Mouse (Mus musculus): ENCODE measurements around the gene Olfr718-ps1. TPM values are rescaled to one million over a fixed set of nuclear protein-coding genes. Genes with fewer than 3 reads are reported as not detected.

Gene Olfr718-ps1
- total and polyA plus RNA-seq, 2 experiments from 2014 or later = not detected

DNA sequence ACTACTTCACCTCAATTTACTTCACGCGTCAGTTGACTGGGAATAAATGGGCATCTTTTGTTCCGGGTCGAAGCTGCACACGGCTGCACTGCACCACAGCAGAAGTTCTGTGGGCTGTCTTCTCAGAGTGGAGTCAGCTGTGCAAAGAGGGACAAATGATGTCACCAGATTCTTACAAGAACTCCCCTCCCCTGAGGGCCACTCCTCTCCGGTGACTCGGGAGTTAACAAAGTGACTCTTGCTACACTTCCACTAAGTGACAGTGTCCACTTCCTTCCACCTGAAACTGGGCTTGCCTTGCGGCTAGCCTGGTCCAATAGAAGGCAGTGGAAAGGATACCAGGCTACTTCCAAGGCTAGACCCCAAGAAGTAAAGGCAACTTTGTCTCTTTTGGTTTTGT lies 25.3 kb downstream of the Olfr718-ps1 start:
- ATAC-seq = no peak
- Histone ChIP-seq H3K4me1 (ENCODE audit: insufficient read depth, low read length) (no peaks in the 10 kb centered on the region), H3K4me2 (ENCODE audit: low read depth, low read length) (no peak overlapping the region), H3K4me3 (ENCODE audit: low read length) (no peak overlapping the region), H3K27ac (no peak overlapping the region), H3K9me3 (ENCODE audit: low read length) (no peaks in the 10 kb centered on the region), H3K9ac (replicated peaks; ENCODE audit: low read length) (no peak overlapping the region), H3K27me3 (ENCODE audit: insufficient read depth, low read length) (no peaks in the 10 kb centered on the region), H3K36me3 (ENCODE audit: insufficient read depth, low read length) (no peaks in the 10 kb centered on the region)
- no peak for DNase-seq (ENCODE audit: low spot score)
- TF ChIP-seq CTCF (IDR thresholded peaks at IDR 0.05; ENCODE audit: low read depth) = no peak
- 80% methylated on average over 8 of the region's 8 CpGs for WGBS

DNA sequence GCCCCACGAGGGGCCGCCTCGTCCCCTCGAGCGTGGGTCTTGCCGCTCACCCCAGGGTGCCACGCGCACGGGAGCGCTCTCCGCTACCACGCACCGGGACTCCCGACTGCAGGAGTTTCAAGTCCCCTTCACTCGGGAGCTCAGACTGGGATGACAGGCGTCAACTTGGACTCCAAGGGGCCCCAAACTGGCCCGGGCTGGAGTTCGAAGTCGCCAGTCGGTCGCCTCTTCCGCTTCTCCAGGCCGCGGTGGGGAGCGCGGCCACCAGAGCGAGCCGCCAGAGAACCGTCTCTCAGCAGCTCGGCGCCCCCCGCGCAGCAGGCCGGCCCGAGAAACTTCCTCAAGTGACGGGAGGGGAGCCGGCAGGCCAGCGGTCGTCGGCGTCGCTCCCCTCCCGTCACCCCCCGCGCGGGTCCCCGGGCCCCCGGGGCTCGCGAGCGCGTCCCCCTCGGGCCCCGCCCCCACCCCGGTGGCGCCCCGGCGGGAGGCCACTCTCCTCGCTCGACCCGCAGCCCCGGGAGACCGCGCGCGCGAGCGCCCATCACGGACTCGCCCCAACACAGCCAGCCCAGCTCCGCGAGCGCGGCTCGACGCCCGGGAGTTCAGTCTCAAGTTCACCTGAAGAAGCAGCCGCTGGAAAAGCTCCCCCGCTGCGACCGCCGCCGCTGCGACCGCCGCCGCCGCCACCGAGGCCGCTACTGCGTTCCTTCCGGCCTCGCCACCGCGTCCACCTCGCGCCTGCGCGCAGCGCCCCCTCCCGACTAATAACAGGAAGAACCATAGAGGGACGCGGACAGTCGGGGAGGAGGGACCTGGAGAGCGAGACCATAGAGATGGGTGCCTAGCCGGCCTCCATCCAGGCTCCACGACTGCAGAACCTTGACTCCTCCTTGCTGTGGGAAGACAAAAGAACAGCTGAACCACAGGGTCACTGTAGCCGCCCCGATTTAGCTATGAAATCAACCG lies 34.8 kb downstream of the Olfr718-ps1 start, which contains the start of gene Rnf216:
Gene Rnf216 (minus strand): TSS at position 714 of the 966 bp plus-strand sequence.
- no peaks in the 10 kb centered on the region for H3K9me3 ChIP-seq (ENCODE audit: low read length)
- peak within 1 kb of the TSS; percentile 92 for H3K4me2 ChIP-seq (ENCODE audit: low read depth, low read length)
- H3K4me3 ChIP-seq (ENCODE audit: low read length) = peak within 1 kb of the TSS; percentile 96
- peak; percentile 80 for TF ChIP-seq CTCF (IDR thresholded peaks at IDR 0.05; ENCODE audit: low read depth)
- H3K4me1 ChIP-seq (ENCODE audit: insufficient read depth, low read length) = peaks cover 7% of the 10 kb centered on the region; the same call in 1 of the 2 replicates
- H3K9ac ChIP-seq (replicated peaks; ENCODE audit: low read length) = peak within 1 kb of the TSS; percentile 82
- DNase-seq (ENCODE audit: low spot score) (peak; percentile 96), ATAC-seq (peak; percentile 99)
- no peaks in the 10 kb centered on the region for H3K36me3 ChIP-seq (ENCODE audit: insufficient read depth, low read length)
- H3K27ac ChIP-seq = peak within 1 kb of the TSS; percentile 81
- H3K27me3 ChIP-seq (ENCODE audit: insufficient read depth, low read length) = no peaks in the 10 kb centered on the region
- 1% methylated on average over 99 of the region's 110 CpGs for WGBS

DNA sequence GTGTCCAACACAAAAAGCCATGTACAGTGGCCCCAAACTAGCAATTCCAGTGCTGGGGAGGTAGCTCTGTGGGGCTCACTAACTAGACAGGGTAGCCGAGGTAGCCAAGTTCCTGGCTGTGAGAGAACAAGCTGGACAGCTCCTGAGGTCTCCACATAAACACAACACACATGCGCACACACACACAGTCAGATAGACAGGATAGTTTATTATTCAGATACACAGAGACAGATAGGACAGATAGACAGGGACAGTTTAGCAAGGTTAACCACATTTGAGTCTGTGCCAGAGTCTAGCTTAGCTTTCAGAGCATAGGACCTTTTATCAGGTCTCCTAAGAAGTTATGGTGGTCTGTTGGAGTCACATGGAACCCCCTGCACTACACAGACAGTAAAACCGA lies 40.5 kb downstream of the Olfr718-ps1 start:
- Histone ChIP-seq H3K4me1 (ENCODE audit: insufficient read depth, low read length) (peaks cover 3% of the 10 kb centered on the region; the same call in 1 of the 2 replicates), H3K4me3 (ENCODE audit: low read length) (no peak overlapping the region), H3K9me3 (ENCODE audit: low read length) (no peaks in the 10 kb centered on the region), H3K27ac (no peak overlapping the region), H3K4me2 (ENCODE audit: low read depth, low read length) (no peak overlapping the region), H3K27me3 (ENCODE audit: insufficient read depth, low read length) (no peaks in the 10 kb centered on the region), H3K9ac (replicated peaks; ENCODE audit: low read length) (no peak overlapping the region), H3K36me3 (ENCODE audit: insufficient read depth, low read length) (no peaks in the 10 kb centered on the region)
- DNase-seq (ENCODE audit: low spot score) = no peak
- 92% methylated on average over 3 of the region's 3 CpGs for WGBS
- no peak for TF ChIP-seq CTCF (IDR thresholded peaks at IDR 0.05; ENCODE audit: low read depth)
- no peak for ATAC-seq

DNA sequence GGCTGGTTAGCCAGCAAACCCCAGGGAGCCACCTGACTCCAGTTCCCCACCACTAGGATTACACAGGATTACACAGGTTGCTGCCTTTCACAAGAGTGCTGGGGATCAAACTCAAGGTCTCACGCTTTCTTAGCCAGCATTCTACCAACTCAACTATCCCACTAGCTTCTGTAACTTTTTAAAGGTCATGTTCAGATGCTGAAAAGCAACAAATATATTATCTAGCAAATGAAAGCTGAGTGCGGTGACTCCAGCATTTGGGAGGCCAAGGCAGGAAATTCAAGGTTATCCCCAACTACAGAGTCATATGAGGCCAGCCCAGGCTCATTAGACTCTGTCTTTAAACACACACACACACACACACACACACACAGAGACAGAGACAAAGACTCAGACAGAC lies 44.1 kb downstream of the Olfr718-ps1 start:
- TF ChIP-seq CTCF (IDR thresholded peaks at IDR 0.05; ENCODE audit: low read depth) = no peak
- WGBS = 88% methylated on average over 2 of the region's 2 CpGs
- no peak for ATAC-seq

DNA sequence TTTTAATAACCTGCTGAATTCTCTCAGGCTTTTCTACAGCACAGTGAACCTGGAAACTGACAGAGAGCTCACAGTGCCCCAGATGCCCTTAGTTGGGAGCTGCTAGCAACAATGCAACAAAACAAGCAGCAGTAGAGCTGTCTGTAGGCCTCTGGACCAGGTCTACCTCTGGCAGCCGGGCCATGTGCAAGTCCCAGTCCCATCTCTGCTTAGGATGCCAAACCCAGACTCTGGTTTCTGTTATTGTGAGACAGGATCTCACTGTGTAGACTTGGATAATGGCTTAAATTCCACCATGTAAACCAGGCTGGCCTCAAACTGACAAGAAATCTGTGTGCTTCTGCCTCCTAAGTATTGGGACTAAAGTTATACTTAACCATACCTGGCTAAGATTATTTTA lies 45.8 kb downstream of the Olfr718-ps1 start:
- TF ChIP-seq CTCF (IDR thresholded peaks at IDR 0.05; ENCODE audit: low read depth) = no peak
- no peaks in the 10 kb centered on the region for H3K36me3 ChIP-seq (ENCODE audit: insufficient read depth, low read length)
- 76% methylated on average over 1 of the region's 1 CpGs for WGBS
- DNase-seq (ENCODE audit: low spot score) (no peak), ATAC-seq (no peak)
- no peak overlapping the region for H3K4me3 ChIP-seq (ENCODE audit: low read length)
- H3K27me3 ChIP-seq (ENCODE audit: insufficient read depth, low read length) = no peaks in the 10 kb centered on the region
- no peak overlapping the region for H3K4me2 ChIP-seq (ENCODE audit: low read depth, low read length)
- H3K4me1 ChIP-seq (ENCODE audit: insufficient read depth, low read length) = no peaks in the 10 kb centered on the region
- no peaks in the 10 kb centered on the region for H3K9me3 ChIP-seq (ENCODE audit: low read length)
- no peak overlapping the region for H3K27ac ChIP-seq
- H3K9ac ChIP-seq (replicated peaks; ENCODE audit: low read length) = no peak overlapping the region

More for the DNA sequence above, 44.1 kb downstream of the Olfr718-ps1 start:
- Histone ChIP-seq H3K4me2 (ENCODE audit: low read depth, low read length) (no peak overlapping the region), H3K4me3 (ENCODE audit: low read length) (no peak overlapping the region), H3K4me1 (ENCODE audit: insufficient read depth, low read length) (no peaks in the 10 kb centered on the region), H3K36me3 (ENCODE audit: insufficient read depth, low read length) (no peaks in the 10 kb centered on the region), H3K9ac (replicated peaks; ENCODE audit: low read length) (no peak overlapping the region), H3K27me3 (ENCODE audit: insufficient read depth, low read length) (no peaks in the 10 kb centered on the region), H3K9me3 (ENCODE audit: low read length) (no peaks in the 10 kb centered on the region), H3K27ac (no peak overlapping the region)
- no peak for DNase-seq (ENCODE audit: low spot score)

DNA sequence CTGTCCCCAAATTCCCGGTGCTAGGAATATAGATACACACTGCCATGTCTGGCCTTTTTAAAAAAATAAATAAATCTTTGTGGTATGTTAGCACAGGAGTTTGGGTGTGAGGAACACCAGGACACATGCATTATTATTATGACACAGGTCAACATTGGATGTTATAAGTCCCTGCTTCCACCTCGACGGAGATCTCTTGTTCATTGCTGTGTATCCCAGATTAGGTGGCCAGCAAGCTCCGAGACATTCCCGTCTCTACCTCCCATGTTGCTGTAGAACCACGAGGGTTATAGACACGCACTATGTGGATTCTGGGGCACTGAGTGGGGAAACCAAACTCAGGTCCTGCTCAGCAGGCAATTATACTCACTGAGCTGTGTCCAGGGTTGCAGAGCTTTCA lies 52.1 kb downstream of the Olfr718-ps1 start:
- WGBS = 91% methylated on average over 7 of the region's 7 CpGs
- TF ChIP-seq CTCF (IDR thresholded peaks at IDR 0.05; ENCODE audit: low read depth) = no peak

DNA sequence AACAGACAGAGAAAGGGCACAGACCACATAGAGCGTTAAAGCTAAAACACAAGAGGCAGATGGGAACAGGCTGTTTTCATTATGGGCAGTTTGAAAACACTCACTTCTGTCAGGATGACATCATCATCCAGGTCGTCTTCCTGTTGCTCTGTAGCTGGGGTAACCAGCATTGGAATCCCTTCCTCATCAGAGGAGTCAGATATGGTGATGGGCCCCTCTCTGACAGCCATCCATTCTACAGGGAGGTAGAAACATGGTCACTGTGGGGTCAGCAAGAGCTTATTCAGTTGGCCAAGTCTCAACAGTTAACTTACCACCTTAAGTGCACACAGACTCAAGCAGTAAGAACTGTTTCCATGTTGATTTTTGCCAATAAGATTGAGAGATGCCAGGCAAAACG lies 54.5 kb downstream of the Olfr718-ps1 start:
- H3K4me2 ChIP-seq (ENCODE audit: low read depth, low read length) = no peak overlapping the region
- ATAC-seq (no peak), DNase-seq (ENCODE audit: low spot score) (no peak)
- no peak overlapping the region for H3K27ac ChIP-seq
- H3K27me3 ChIP-seq (ENCODE audit: insufficient read depth, low read length) = no peaks in the 10 kb centered on the region
- WGBS = 61% methylated on average over 3 of the region's 3 CpGs
- no peak overlapping the region for H3K4me3 ChIP-seq (ENCODE audit: low read length)
- peaks cover 22% of the 10 kb centered on the region; the same call in 1 of the 2 replicates for H3K36me3 ChIP-seq (ENCODE audit: insufficient read depth, low read length)
- no peaks in the 10 kb centered on the region for H3K4me1 ChIP-seq (ENCODE audit: insufficient read depth, low read length)
- no peak overlapping the region for H3K9ac ChIP-seq (replicated peaks; ENCODE audit: low read length)
- TF ChIP-seq CTCF (IDR thresholded peaks at IDR 0.05; ENCODE audit: low read depth) = no peak
- no peaks in the 10 kb centered on the region for H3K9me3 ChIP-seq (ENCODE audit: low read length)

More for the DNA sequence above, 52.1 kb downstream of the Olfr718-ps1 start:
- Histone ChIP-seq H3K27ac (no peak overlapping the region), H3K4me3 (ENCODE audit: low read length) (no peak overlapping the region), H3K9ac (replicated peaks; ENCODE audit: low read length) (no peak overlapping the region), H3K9me3 (ENCODE audit: low read length) (no peaks in the 10 kb centered on the region), H3K4me2 (ENCODE audit: low read depth, low read length) (no peak overlapping the region), H3K4me1 (ENCODE audit: insufficient read depth, low read length) (no peaks in the 10 kb centered on the region), H3K27me3 (ENCODE audit: insufficient read depth, low read length) (no peaks in the 10 kb centered on the region), H3K36me3 (ENCODE audit: insufficient read depth, low read length) (peaks cover 9% of the 10 kb centered on the region; the same call in 1 of the 2 replicates)
- no peak for ATAC-seq
- no peak for DNase-seq (ENCODE audit: low spot score)
